Mouse (Mus musculus): ENCODE measurements around the gene Igf2bp1.

GRCm38 (mm10) chr11:96004793-96005402 lies 842 bp downstream of the Igf2bp1 start:
- TF ChIP-seq CTCF (IDR thresholded peaks at IDR 0.05; ENCODE audit: borderline replicate concordance, extremely low read depth, insufficient read depth, insufficient read length) (no peak), POLR2A (IDR thresholded peaks at IDR 0.05; ENCODE audit: borderline replicate concordance, extremely low read depth, insufficient read depth, insufficient read length, poor library complexity, severe bottlenecking) (no peak)

Data from brain, embryonic 14.5 days (tissue).